Mouse (Mus musculus) bone marrow macrophage, adult 2 months (primary cell): ENCODE results near the gene 1700025C18Rik.

ENCODE experiments used
- CTCF ChIP-seq: IDR thresholded peaks from 2 replicates; pipeline ENCODE4 v1.5.1; 2012; ENCODE audit warnings: low read depth, mild to moderate bottlenecking, low read length, moderate library complexity
- POLR2A ChIP-seq: IDR thresholded peaks from 2 replicates; pipeline ENCODE4 v1.6.1; 2012; ENCODE audit warnings: mild to moderate bottlenecking, low read depth, low read length, borderline replicate concordance

DNA sequence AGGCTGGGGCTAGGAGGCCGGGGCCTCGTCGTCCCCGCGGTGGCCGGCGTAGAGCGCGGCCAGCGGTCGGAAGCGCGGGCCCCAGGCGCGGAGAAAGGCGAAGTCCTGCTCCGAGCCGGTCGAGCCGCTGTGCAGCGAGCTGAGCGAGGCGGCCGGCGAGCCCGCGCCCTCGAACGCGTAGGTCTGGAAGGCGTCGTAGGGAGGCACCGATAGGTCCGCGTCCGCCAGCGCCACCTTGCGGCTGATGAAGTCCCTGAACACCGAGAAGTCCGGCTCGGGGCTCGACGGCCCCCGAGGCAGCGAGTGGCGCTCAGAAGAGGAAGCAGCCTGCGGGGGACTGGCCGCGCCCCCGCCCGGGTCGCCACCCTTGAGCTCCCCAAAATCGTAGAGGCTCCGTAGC, 21.6 kb upstream of the 1700025C18Rik start:
- TF ChIP-seq CTCF (peak; percentile 49; the same call in 1 of the 2 replicates), POLR2A (no peak)
